Comparison of ENCODE assay signal across 8 mouse cellular contexts in genomic region chr9:31914871-31915270, GRCm38 (mm10). TPM values are rescaled to one million over a fixed set of nuclear protein-coding genes. Genes with fewer than 3 reads are reported as not detected.
DNase-seq lines count a peak whose midpoint lies in the region; ATAC-seq lines count a peak whose summit lies in the region.

No protein-coding gene starts in this region.

- no peaks in the 10 kb centered on the region for H3K36me3 ChIP-seq in kidney, embryonic 14.5 days (ENCODE audit: control insufficient read depth, insufficient read depth, low read length)
- H3K36me3 ChIP-seq in forebrain, embryonic 11.5 days (ENCODE audit: control insufficient read depth, insufficient read depth, low read length): no peaks in the 10 kb centered on the region
- H3K36me3 ChIP-seq in intestine, embryonic 14.5 days (ENCODE audit: control insufficient read depth, insufficient read depth, low read length): no peaks in the 10 kb centered on the region
- H3K36me3 ChIP-seq in neural tube, embryonic 13.5 days: no peaks in the 10 kb centered on the region

- H3K4me1 ChIP-seq in kidney, embryonic 14.5 days (ENCODE audit: control insufficient read depth, insufficient read depth, low read length): peaks cover 10% of the 10 kb centered on the region; the same call in 1 of the 2 replicates
- peaks cover 12% of the 10 kb centered on the region for H3K4me1 ChIP-seq in forebrain, embryonic 11.5 days (replicated peaks; ENCODE audit: control insufficient read depth, insufficient read depth, low read length)
- H3K4me1 ChIP-seq in intestine, embryonic 14.5 days (replicated peaks; ENCODE audit: control insufficient read depth, insufficient read depth, low read length): 0 out of 2 replicates have a peak, but pooled peaks cover 4% of the 10 kb centered on the region
- peaks cover 29% of the 10 kb centered on the region for H3K4me1 ChIP-seq in neural tube, embryonic 13.5 days (replicated peaks)

- peaks cover 81% of the 10 kb centered on the region for H3K27me3 ChIP-seq in kidney, embryonic 14.5 days (ENCODE audit: control insufficient read depth, insufficient read depth, low read length)
- peaks cover 75% of the 10 kb centered on the region for H3K27me3 ChIP-seq in forebrain, embryonic 11.5 days (ENCODE audit: control insufficient read depth, insufficient read depth, low read length)
- peaks cover 95% of the 10 kb centered on the region for H3K27me3 ChIP-seq in intestine, embryonic 14.5 days (replicated peaks; ENCODE audit: control insufficient read depth, insufficient read depth, low read length)
- H3K27me3 ChIP-seq in neural tube, embryonic 13.5 days: peaks cover 96% of the 10 kb centered on the region

- WGBS in kidney, embryonic 14.5 days: 1% methylated on average over 34 of the region's 34 CpGs
- under 1% methylated on average over 34 of the region's 34 CpGs for WGBS in forebrain, embryonic 11.5 days
- 1% methylated on average over 34 of the region's 34 CpGs for WGBS in intestine, embryonic 14.5 days
- WGBS in neural tube, embryonic 13.5 days: under 1% methylated on average over 34 of the region's 34 CpGs

- peak overlapping the region; percentile 99 for H3K4me2 ChIP-seq in kidney, embryonic 14.5 days (replicated peaks; ENCODE audit: low read depth, low read length)
- H3K4me2 ChIP-seq in forebrain, embryonic 11.5 days (ENCODE audit: low read depth, low read length, severe bottlenecking): 0 out of 2 replicates have a peak overlapping the region, but pooled peaks have one; percentile 21
- peak overlapping the region; percentile 33 for H3K4me2 ChIP-seq in intestine, embryonic 14.5 days (ENCODE audit: low read length)
- peak overlapping the region; percentile 98 for H3K4me2 ChIP-seq in neural tube, embryonic 13.5 days

- no peak for ATAC-seq in kidney, embryonic 14.5 days (ENCODE audit: low FRiP score, low TSS enrichment)
- no peak for ATAC-seq in forebrain, embryonic 11.5 days (replicated peaks; ENCODE audit: low FRiP score)
- ATAC-seq in intestine, embryonic 14.5 days (replicated peaks; ENCODE audit: low FRiP score, low TSS enrichment, low read depth): no peak
- no peak for ATAC-seq in neural tube, embryonic 13.5 days (ENCODE audit: low read depth)

- H3K9me3 ChIP-seq in kidney, embryonic 14.5 days (ENCODE audit: control insufficient read depth, low read length): no peaks in the 10 kb centered on the region
- H3K9me3 ChIP-seq in forebrain, embryonic 11.5 days (ENCODE audit: control insufficient read depth, low read length): no peaks in the 10 kb centered on the region
- H3K9me3 ChIP-seq in intestine, embryonic 14.5 days (ENCODE audit: control insufficient read depth, low read length): no peaks in the 10 kb centered on the region
- H3K9me3 ChIP-seq in neural tube, embryonic 13.5 days: no peaks in the 10 kb centered on the region

- no peak overlapping the region for H3K27ac ChIP-seq in kidney, embryonic 14.5 days (ENCODE audit: low read depth, low read length)
- no peak overlapping the region for H3K27ac ChIP-seq in forebrain, embryonic 11.5 days (ENCODE audit: low read depth, low read length)
- no peak overlapping the region for H3K27ac ChIP-seq in intestine, embryonic 14.5 days (ENCODE audit: low read depth)
- H3K27ac ChIP-seq in neural tube, embryonic 13.5 days (replicated peaks): no peak overlapping the region

- H3K4me3 ChIP-seq in kidney, embryonic 14.5 days (ENCODE audit: low read length): peak overlapping the region; percentile 62
- 0 out of 2 replicates have a peak overlapping the region, but pooled peaks have one; percentile 7 for H3K4me3 ChIP-seq in forebrain, embryonic 11.5 days (ENCODE audit: low read depth, low read length)
- peak overlapping the region; percentile 19 for H3K4me3 ChIP-seq in intestine, embryonic 14.5 days (ENCODE audit: low read depth, low read length)
- peak overlapping the region; percentile 22 for H3K4me3 ChIP-seq in neural tube, embryonic 13.5 days

- DNase-seq in kidney, adult 8-10 months: no peak
- DNase-seq in adrenal gland, postnatal 25 days: peak; percentile 23
- DNase-seq in forebrain, embryonic 11.5 days (ENCODE audit: low spot score): peak; percentile 63
- peak; percentile 81 for DNase-seq in intestine, embryonic 14.5 days (ENCODE audit: low spot score)
- no peak for DNase-seq in urinary bladder, postnatal 25 days (ENCODE audit: low spot score)
- no peak for DNase-seq in cerebellum, postnatal 4 days (ENCODE audit: low spot score in 2 of 2)

- H3K9ac ChIP-seq in kidney, embryonic 14.5 days (ENCODE audit: low read depth, low read length): no peak overlapping the region
- no peak overlapping the region; the same call in 1 of the 2 replicates for H3K9ac ChIP-seq in forebrain, embryonic 11.5 days (ENCODE audit: low read length)
- H3K9ac ChIP-seq in intestine, embryonic 14.5 days (ENCODE audit: low read length): no peak overlapping the region
- no peak overlapping the region for H3K9ac ChIP-seq in neural tube, embryonic 13.5 days

RNA-seq across cellular contexts. Expression of gene Barx2, which starts 1.6 kb away (rescaled TPM):
- polyA plus RNA-seq in kidney, embryonic 14.5 days (2014; fragmentation: Nextera tagmentation; extraction: Ambion mirVana): not detected in 2 replicates
- not detected in 2 replicates for total RNA-seq in adrenal gland, postnatal 25 days (2021)
- polyA plus RNA-seq in forebrain, embryonic 11.5 days (2014; fragmentation: Nextera tagmentation; extraction: Ambion mirVana): not detected in 2 replicates
- polyA plus RNA-seq in intestine, embryonic 14.5 days (2014; fragmentation: Nextera tagmentation; extraction: Ambion mirVana): 0.12 TPM in 2 replicates
- polyA plus RNA-seq in neural tube, embryonic 13.5 days (2015; fragmentation: Nextera tagmentation; extraction: Ambion mirVana): not detected in 2 replicates

Comparison
In these comparisons a context has a peak if more than half of its experiments do, and no peak if none do; other contexts are left out.
1. H3K4me2 ChIP-seq: peak in every context shown above with its lines; median percentile 99 in kidney, embryonic 14.5 days; 98 in neural tube, embryonic 13.5 days; 33 in intestine, embryonic 14.5 days; 21 in forebrain, embryonic 11.5 days.
2. H3K4me3 ChIP-seq: peak in every context shown above with its lines; median percentile 62 in kidney, embryonic 14.5 days; 22 in neural tube, embryonic 13.5 days; 19 in intestine, embryonic 14.5 days; 7 in forebrain, embryonic 11.5 days.
3. DNase-seq: peak in adrenal gland, postnatal 25 days (single experiment), forebrain, embryonic 11.5 days (single experiment) and intestine, embryonic 14.5 days (single experiment); none in kidney, adult 8-10 months (0 of 2), urinary bladder, postnatal 25 days (single experiment) and cerebellum, postnatal 4 days (0 of 2).